Mouse (Mus musculus) activated CD4-positive, CD25-positive, alpha-beta regulatory T cell, adult 4 months (primary cell): ENCODE results near the gene Myl3. TPM values are rescaled to one million over a fixed set of nuclear protein-coding genes. Genes with fewer than 3 reads are reported as not detected.
A peak's percentile ranks its signal among the peaks of the same experiment; 100 is the strongest.

ENCODE experiments used
- ATAC-seq: one replicate; pipeline ENCODE4 v1.8.0; 2017
- polyA plus RNA-seq, 2 experiments: library from polyadenylated mRNA; unstranded; fragments of 100-300 nt; shearing (Covaris generic); gene quantifications; one replicate each; pipeline ENCODE4 v1.2.1; 2017

Myl3 gene
- polyA plus RNA-seq, 2 experiments from 2014 or later = not detected

GRCm38 (mm10) chr9:110731859-110732258, 9.8 kb upstream of the Myl3 start:
- no peak for ATAC-seq

- ATAC-seq = peak; percentile 83
Observed at GRCm38 (mm10) chr9:110732623-110733022, 9.0 kb upstream of the Myl3 start.

- no peak for ATAC-seq
Observed at GRCm38 (mm10) chr9:110733102-110733501, 8.6 kb upstream of the Myl3 start.

- no peak for ATAC-seq
Observed at GRCm38 (mm10) chr9:110734154-110734553, 7.5 kb upstream of the Myl3 start.

- ATAC-seq = no peak
Observed at GRCm38 (mm10) chr9:110736362-110736761, 5.3 kb upstream of the Myl3 start.

- no peak for ATAC-seq
Observed at GRCm38 (mm10) chr9:110738054-110738453, 3.6 kb upstream of the Myl3 start.

GRCm38 (mm10) chr9:110739961-110740360, 1.7 kb upstream of the Myl3 start:
- ATAC-seq = no peak

- no peak for ATAC-seq
Observed at GRCm38 (mm10) chr9:110742295-110742950, 762 bp downstream of the Myl3 start.

GRCm38 (mm10) chr9:110742951-110743455, 1.3 kb downstream of the Myl3 start:
- no peak for ATAC-seq

GRCm38 (mm10) chr9:110743456-110744323, 2.0 kb downstream of the Myl3 start:
- no peak for ATAC-seq

GRCm38 (mm10) chr9:110745752-110746151, 4.1 kb downstream of the Myl3 start:
- no peak for ATAC-seq

GRCm38 (mm10) chr9:110746238-110746637, 4.6 kb downstream of the Myl3 start:
- no peak for ATAC-seq

- ATAC-seq = no peak
Observed at GRCm38 (mm10) chr9:110746961-110747360, 5.3 kb downstream of the Myl3 start, which contains the start of gene Pth1r. Pth1r (minus strand) TSS chr9:110747145.

- ATAC-seq = no peak
Observed at GRCm38 (mm10) chr9:110748451-110748850, 6.8 kb downstream of the Myl3 start.

- no peak for ATAC-seq
Observed at GRCm38 (mm10) chr9:110750404-110751187, 8.9 kb downstream of the Myl3 start.

GRCm38 (mm10) chr9:110751412-110751811, 9.8 kb downstream of the Myl3 start:
- ATAC-seq = no peak

- ATAC-seq = no peak
Observed at GRCm38 (mm10) chr9:110752917-110753435, 11.3 kb downstream of the Myl3 start.

GRCm38 (mm10) chr9:110753773-110754172, 12.1 kb downstream of the Myl3 start:
- no peak for ATAC-seq

GRCm38 (mm10) chr9:110757816-110758215, 16.2 kb downstream of the Myl3 start:
- ATAC-seq = no peak

GRCm38 (mm10) chr9:110758605-110759004, 16.9 kb downstream of the Myl3 start:
- no peak for ATAC-seq

GRCm38 (mm10) chr9:110759265-110759664, 17.6 kb downstream of the Myl3 start:
- ATAC-seq = no peak

GRCm38 (mm10) chr9:110760886-110761285, 19.2 kb downstream of the Myl3 start:
- no peak for ATAC-seq

- ATAC-seq = no peak
Observed at GRCm38 (mm10) chr9:110762763-110763162, 21.1 kb downstream of the Myl3 start.
